Mouse (Mus musculus): ENCODE results near the gene Il11ra1.

The Il11ra1 gene

DNA sequence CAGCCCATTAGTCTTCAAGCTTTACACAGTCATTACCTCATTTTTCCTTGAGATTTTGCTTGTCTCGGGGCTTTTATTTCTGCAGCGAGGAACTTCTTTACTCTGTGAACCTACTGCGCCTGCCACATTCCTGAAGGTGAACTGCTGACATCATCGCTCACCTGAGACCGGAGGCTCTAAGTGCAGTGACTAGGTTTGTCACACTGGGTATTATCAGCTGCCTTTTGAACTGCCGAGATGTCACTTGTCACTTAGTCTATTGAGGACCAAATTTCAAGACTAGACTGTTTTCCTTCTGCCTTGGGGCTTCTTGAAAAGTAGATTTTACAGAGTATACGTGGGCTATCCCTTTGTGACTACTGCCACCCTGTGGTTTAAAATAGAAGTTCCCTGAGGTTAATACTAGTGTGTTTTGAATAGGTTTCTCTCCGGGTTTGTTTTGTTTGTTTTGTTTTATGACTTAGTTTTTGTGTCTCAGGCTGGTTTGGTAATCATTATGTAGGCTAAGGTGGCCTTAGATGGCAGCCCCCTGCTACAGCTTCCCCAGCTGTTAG lies 8.5 kb downstream of the Il11ra1 start:
- peak; percentile 60 for DNase-seq (ENCODE audit: low read depth, low spot score)

DNA sequence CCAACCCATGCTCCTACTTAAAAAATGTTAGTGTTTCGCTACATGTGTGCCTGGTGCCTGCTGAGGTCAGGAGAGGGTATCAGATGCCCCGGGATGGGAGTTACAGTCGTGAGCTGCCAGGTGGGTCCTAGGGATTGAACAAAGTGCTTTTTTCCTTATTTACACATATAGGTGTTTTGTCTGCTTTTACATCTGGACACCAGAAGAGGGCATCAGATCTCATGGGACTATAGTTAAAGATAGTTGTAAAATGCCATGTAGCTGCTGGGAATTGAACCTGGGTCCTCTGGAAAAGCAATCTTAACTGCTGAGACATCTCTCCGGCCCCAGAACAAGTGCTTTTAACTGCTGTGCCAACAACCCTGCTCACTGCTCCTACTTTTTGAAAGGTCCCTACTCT lies 10.4 kb downstream of the Il11ra1 start:
- no peak for DNase-seq (ENCODE audit: low read depth, low spot score)

- DNase-seq (ENCODE audit: low read depth, low spot score): no peak
These were observed 12.1 kb downstream of the Il11ra1 start for GRCm38 (mm10) chr4:41711705-41712375.

DNA sequence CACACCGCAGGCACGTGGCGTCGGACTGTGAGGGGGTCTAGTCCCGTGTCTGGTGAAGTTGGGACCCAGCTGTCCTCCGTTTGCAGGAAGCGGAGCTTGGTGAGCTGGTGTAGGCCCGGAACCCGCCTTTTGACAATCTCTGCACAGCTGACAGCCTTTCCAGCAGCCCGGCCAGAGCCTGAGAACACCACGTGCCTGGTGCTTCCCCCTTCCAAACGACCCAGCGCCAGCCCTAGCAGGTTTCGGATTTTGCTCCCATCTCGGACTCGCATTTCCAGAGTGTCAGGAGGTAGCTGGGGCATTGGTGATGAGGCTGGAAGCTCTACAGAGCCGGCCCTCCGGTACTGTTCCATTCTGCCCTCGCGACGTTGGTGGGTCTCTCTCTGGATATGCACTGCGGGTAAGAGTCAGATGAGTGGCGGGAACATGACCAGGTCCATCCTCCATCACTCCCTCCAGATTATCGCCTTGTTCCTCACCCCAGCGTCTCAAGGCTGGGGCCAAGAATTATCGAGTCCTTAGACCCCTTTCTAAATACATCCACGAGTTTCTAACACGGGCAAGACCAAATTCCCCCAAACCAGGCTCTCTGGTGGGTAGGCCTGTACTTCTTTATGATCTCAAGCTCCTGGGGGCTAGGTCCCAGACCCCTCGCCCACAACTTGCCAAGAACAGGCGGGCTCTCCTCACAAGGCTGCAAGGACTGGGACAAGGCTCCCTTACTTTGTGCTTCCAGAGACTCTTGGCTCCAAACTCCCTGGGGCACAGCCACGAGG lies 12.8 kb downstream of the Il11ra1 start:
- DNase-seq (ENCODE audit: low read depth, low spot score): no peak

DNA sequence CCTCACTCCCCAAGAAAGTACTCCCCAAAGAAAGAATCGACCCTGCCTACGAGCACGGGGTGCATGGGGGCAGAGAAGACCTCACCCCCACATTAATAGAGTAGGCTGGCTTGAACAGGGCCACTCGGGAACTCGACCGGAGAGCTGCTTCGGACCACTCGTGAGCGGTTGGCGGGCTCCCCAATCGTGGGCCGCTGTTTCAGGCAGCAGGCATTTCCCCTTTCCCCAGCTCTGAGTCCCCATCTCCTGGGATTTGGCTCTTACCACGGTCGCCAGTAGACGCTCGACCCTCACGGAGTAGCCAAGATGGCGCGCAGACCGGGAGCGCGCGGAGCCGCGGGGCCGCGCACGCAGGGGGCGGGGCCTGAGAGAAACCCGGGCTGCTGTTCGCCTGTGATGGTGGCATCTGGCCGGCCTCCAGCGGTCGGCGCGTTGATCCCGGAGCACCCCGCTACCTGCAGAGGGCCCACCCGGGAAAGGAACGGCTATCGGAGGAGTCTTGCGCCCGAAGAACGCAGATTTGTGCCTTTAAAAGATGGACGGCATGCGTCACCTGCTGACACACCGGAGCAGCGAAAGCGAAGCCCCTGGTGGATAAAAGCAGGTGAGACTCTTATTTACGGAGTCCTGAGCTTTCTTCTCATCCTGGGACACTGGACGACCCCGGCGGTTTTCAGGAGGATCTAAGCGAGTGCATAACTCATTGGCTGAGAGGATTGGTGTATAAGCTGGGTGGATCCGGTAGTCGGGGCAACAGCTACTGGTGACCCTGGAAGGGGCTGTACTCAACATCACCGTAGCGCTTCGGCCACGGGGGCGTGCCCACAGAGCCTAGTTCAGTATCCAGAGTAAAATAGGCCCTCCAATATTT lies 13.6 kb downstream of the Il11ra1 start, which contains the start of gene Rpp25l:
Gene Rpp25l (minus strand): TSS at position 338 of the 871 bp plus-strand sequence.
- peak; percentile 89 for DNase-seq (ENCODE audit: low read depth, low spot score)

GRCm38 (mm10) chr4:41714276-41714675 lies 14.5 kb downstream of the Il11ra1 start:
- DNase-seq (ENCODE audit: low read depth, low spot score): peak; percentile 69

DNA sequence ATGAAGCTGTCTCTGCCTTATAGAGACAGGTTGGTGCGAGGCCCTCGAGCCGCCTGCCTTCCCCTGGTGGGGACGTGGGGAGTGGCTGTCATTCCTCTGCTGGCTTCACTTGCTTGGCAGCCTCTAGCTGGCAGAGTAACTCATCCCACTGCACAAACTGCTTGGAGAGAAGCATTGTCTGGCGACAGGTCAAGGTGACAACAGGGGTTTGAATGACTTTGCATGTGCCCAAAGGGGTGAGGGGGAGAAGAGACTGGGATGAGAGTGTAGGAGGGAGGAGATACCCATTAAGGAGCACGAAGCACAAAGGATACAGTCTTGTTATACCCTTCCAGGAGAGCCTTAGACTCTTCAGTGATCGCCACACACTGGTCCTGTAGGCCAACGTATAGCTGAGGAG lies 15.3 kb downstream of the Il11ra1 start:
- no peak for DNase-seq (ENCODE audit: low read depth, low spot score)

GRCm38 (mm10) chr4:41715596-41715995 lies 15.8 kb downstream of the Il11ra1 start:
- DNase-seq (ENCODE audit: low read depth, low spot score): no peak

DNA sequence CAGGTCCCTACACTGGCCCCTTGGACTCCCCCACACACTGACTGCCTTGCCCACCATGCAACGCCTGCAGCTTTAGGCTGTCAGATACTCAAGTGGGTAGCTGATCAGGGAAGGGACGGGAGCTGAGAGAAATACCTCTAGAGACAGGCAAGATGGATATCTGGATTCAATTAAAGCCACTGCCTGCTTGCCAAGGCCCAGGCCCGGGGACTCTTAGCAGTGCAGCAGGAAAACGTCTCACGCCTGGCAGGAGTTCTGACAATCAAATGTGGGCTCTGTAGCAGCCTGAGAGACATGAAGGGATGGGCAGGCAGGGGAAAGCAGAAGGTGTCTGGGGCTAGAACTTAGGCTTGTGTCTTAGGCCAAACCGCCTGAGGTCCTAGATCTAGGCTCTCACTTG lies 17.0 kb downstream of the Il11ra1 start:
- DNase-seq (ENCODE audit: low read depth, low spot score): no peak

DNA sequence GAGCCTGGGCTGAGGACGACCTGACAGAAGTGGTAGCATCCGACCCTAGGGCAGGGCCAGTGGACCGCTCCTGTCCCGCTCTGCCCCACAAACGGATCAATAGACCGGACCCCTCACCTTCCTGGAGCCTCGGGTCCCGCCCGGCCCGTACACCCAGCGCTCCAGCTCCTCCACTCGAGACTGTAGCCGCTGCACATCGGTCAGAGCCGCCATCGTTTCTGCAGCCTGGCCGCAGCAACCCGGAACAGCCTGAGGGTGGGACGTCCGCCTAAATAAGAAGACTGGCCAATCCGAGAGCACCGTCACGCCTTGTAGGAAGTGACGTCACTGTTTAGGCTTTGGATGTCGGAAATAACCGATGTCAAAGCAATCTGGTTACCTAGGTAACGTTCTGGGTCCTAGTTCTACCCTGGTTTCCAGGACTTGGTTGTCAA lies 23.1 kb downstream of the Il11ra1 start, which contains the start of gene Dctn3:
Gene Dctn3 (minus strand): TSS at position 253 of the 434 bp plus-strand sequence.
- DNase-seq (ENCODE audit: low read depth, low spot score): peak; percentile 91

GRCm38 (mm10) chr4:41726826-41727621 lies 27.2 kb downstream of the Il11ra1 start:
- DNase-seq (ENCODE audit: low read depth, low spot score): no peak

DNA sequence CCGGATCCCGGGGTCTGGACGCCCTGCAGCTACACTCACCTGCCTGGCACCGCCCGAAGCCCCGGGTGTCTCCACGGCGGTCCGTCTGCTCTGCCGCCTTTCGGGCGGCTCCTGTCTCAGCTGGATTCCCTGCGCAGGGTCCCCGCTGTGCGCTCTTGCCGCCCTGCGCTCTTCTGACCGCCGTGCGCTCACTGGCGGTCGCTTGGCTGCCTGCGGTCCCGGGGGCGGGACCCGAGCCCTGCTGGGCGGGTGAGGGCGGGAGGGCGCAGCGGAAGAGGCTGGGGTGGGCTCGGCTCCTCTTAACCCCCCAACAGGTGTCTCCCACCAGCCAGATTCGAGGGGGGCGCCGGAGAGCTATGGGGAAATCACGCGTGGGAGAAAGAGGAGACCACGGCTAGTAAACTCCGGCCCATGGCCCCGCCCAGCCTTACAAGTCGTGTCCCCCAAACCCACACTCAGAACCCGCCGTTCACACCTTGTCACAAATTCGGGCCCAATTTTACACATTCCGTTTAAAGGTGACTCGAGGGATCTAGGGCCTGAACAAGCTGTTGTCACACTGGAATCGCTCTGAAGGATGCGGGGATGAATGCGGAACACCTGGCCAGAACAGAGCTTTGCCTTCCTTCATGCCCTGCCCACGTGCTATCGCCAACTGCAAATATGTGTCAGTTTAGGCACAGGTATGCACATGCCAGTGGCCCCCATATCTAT lies 31.4 kb downstream of the Il11ra1 start, which contains the start of gene Arid3c:
Gene Arid3c (minus strand): TSS at position 91 of the 714 bp plus-strand sequence.
- no peak for DNase-seq (ENCODE audit: low read depth, low spot score)

- DNase-seq (ENCODE audit: low read depth, low spot score): peak; percentile 62
These were observed 37.9 kb downstream of the Il11ra1 start for GRCm38 (mm10) chr4:41737602-41738255.

- no peak for DNase-seq (ENCODE audit: low read depth, low spot score)
These were observed 38.4 kb downstream of the Il11ra1 start for GRCm38 (mm10) chr4:41738256-41738603.

GRCm38 (mm10) chr4:41739260-41739659 lies 39.5 kb downstream of the Il11ra1 start:
- DNase-seq (ENCODE audit: low read depth, low spot score): no peak

- DNase-seq (ENCODE audit: low read depth, low spot score): no peak
These were observed 40.8 kb downstream of the Il11ra1 start for GRCm38 (mm10) chr4:41740380-41741157.

DNA sequence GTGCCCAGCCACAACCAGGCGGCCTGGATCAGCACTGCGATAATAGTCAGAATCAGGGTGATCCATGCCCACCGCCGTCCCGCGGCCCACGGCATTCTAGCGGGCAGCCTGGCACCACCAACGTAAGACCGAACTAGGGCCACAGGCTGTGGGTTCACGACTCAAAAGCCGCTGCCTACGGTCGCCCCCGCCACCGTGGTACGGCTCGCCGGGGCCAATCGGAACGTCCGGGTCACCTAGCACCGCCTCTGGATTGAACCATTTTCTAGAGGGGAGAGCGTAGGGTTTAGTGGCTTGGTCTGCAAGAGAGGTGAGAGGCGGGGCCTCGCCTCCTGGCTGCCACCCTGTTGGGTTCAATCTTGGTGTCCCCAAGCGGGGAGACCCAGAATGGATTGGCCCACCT lies 41.4 kb downstream of the Il11ra1 start:
- peak; percentile 91 for DNase-seq (ENCODE audit: low read depth, low spot score)

- no peak for DNase-seq (ENCODE audit: low read depth, low spot score)
These were observed 44.3 kb downstream of the Il11ra1 start for GRCm38 (mm10) chr4:41744131-41744530.

DNA sequence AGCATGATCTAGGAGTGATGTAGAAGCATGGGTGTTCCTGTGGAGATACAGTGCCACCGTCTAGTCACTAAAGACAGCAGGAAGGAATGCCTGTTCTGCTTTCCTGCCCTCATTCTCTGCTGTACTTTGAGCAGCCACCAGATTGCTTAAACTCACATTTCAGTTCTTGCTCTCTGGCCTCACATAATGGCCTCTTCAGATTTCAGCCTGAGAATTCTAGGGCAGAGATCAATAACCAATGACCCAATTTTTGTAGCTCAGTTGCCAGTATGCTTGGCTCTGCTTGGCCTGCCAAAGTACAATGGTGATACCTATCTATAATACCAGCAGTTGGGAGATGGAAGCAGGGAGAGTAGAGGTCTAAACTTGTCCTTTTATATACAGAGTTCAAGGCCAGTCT lies 45.2 kb downstream of the Il11ra1 start:
- DNase-seq (ENCODE audit: low read depth, low spot score): no peak
